Mouse (Mus musculus) heart, embryonic 13.5 days (tissue): ENCODE data around the gene Borcs8. TPM values are rescaled to one million over a fixed set of nuclear protein-coding genes. Genes with fewer than 3 reads are reported as not detected.

Experiments used
- ATAC-seq: fragments of 200-750 bp; cut with Nextera tagmentation; 2 replicates; pipeline ENCODE4 v1.8.0; 2017; ENCODE audit warnings: moderate TSS enrichment; ENCODE audit not compliant: insufficient number of reproducible peaks, low FRiP score, low TSS enrichment; ENCODE audit errors: extremely low read depth
- H3K27ac ChIP-seq: fragments of 300-500 bp; sonication (generic); replicated peaks from 2 replicates; pipeline ENCODE4 v1.5.1; 2015; ENCODE audit warnings: moderate library complexity, mild to moderate bottlenecking, inconsistent platforms
- H3K27me3 ChIP-seq: fragments of 300-500 bp; sonication (generic); replicated peaks from 2 replicates; pipeline ENCODE4 v1.6.1; 2015; ENCODE audit warnings: mild to moderate bottlenecking, inconsistent platforms
- H3K36me3 ChIP-seq: fragments of 300-500 bp; sonication (generic); 2 replicates; pipeline ENCODE4 v1.6.1; 2015; ENCODE audit warnings: mild to moderate bottlenecking, inconsistent platforms
- H3K4me1 ChIP-seq: fragments of 300-500 bp; sonication (generic); 2 replicates; pipeline ENCODE4 v1.6.1; 2015; ENCODE audit warnings: inconsistent platforms
- H3K4me2 ChIP-seq: fragments of 300-500 bp; sonication (generic); 2 replicates; pipeline ENCODE4 v1.6.1; 2015; ENCODE audit warnings: inconsistent platforms, mild to moderate bottlenecking, moderate library complexity
- H3K4me3 ChIP-seq: fragments of 300-500 bp; sonication (generic); 2 replicates; pipeline ENCODE4 v1.5.1; 2015; ENCODE audit warnings: moderate library complexity, mild to moderate bottlenecking, inconsistent platforms
- H3K9ac ChIP-seq: fragments of 300-500 bp; sonication (generic); 2 replicates; pipeline ENCODE4 v1.6.1; 2015; ENCODE audit warnings: inconsistent platforms, mild to moderate bottlenecking, moderate library complexity
- H3K9me3 ChIP-seq: fragments of 300-500 bp; sonication (generic); 2 replicates; pipeline ENCODE4 v1.6.1; 2016; ENCODE audit warnings: inconsistent platforms
- WGBS: fragments of 180-500 bp; shearing (Covaris S2); methylation state at CpG from one replicate; pipeline ENCODE4 v1.1.7; 2015; ENCODE audit warnings: mixed read lengths; 5-methylcytosine and 5-hydroxymethylcytosine counted together
- polyA plus RNA-seq: library from polyadenylated mRNA; unstranded; fragments of >200 nt; fragmentation: Nextera tagmentation; extraction: Ambion mirVana; gene quantifications from 2 replicates; pipeline ENCODE4 v1.2.1, GENCODE M21; 2015

Gene Borcs8
- polyA plus RNA-seq, 1 experiment from 2014 or later, result 36.1 TPM

GRCm38 (mm10) chr8:70160015-70160414, 20.7 kb downstream of the Borcs8 start:
- WGBS, result 60% methylated on average over 13 of the region's 13 CpGs
- ATAC-seq, result no peak
- H3K27ac ChIP-seq, result no peak overlapping the region
- peaks cover 71% of the 10 kb centered on the region for H3K27me3 ChIP-seq
- H3K9ac ChIP-seq, result no peak overlapping the region
- no peak overlapping the region for H3K4me2 ChIP-seq
- H3K9me3 ChIP-seq, result no peaks in the 10 kb centered on the region
- H3K4me1 ChIP-seq, result peaks cover 3% of the 10 kb centered on the region; the same call in 1 of the 2 replicates
- no peaks in the 10 kb centered on the region for H3K36me3 ChIP-seq
- no peak overlapping the region for H3K4me3 ChIP-seq

GRCm38 (mm10) chr8:70163316-70163715, 24.0 kb downstream of the Borcs8 start:
- Histone ChIP-seq H3K4me3 (no peak overlapping the region), H3K27me3 (peaks cover 76% of the 10 kb centered on the region), H3K4me2 (no peak overlapping the region), H3K27ac (no peak overlapping the region), H3K4me1 (peaks cover 8% of the 10 kb centered on the region), H3K36me3 (no peaks in the 10 kb centered on the region), H3K9ac (no peak overlapping the region), H3K9me3 (no peaks in the 10 kb centered on the region)
- 68% methylated on average over 3 of the region's 3 CpGs for WGBS
- ATAC-seq, result no peak

- 3% methylated on average over 20 of the region's 21 CpGs for WGBS
- ATAC-seq, result no peak; the same call in 1 of the 2 replicates
- Histone ChIP-seq H3K9ac (peak overlapping the region; percentile 66), H3K4me2 (peak overlapping the region; percentile 69), H3K4me1 (peaks cover 13% of the 10 kb centered on the region), H3K4me3 (peak overlapping the region; percentile 38), H3K27me3 (peaks cover 58% of the 10 kb centered on the region), H3K27ac (no peak overlapping the region), H3K9me3 (no peaks in the 10 kb centered on the region), H3K36me3 (no peaks in the 10 kb centered on the region)
These were observed 27.3 kb downstream of the Borcs8 start for GRCm38 (mm10) chr8:70166504-70167110.

GRCm38 (mm10) chr8:70170116-70170515, 30.8 kb downstream of the Borcs8 start:
- Histone ChIP-seq H3K9me3 (no peaks in the 10 kb centered on the region), H3K27me3 (peaks cover 31% of the 10 kb centered on the region), H3K27ac (no peak overlapping the region), H3K36me3 (peaks cover 4% of the 10 kb centered on the region; the same call in 1 of the 2 replicates), H3K4me3 (no peak overlapping the region), H3K4me1 (peaks cover 38% of the 10 kb centered on the region), H3K4me2 (no peak overlapping the region), H3K9ac (no peak overlapping the region)
- 61% methylated on average over 3 of the region's 3 CpGs for WGBS
- ATAC-seq, result no peak

GRCm38 (mm10) chr8:70170748-70171147, 31.4 kb downstream of the Borcs8 start:
- Histone ChIP-seq H3K4me1 (peaks cover 38% of the 10 kb centered on the region), H3K36me3 (peaks cover 7% of the 10 kb centered on the region), H3K4me2 (no peak overlapping the region), H3K9me3 (no peaks in the 10 kb centered on the region), H3K27me3 (peaks cover 25% of the 10 kb centered on the region), H3K9ac (no peak overlapping the region), H3K4me3 (no peak overlapping the region), H3K27ac (no peak overlapping the region)
- 72% methylated on average over 3 of the region's 3 CpGs for WGBS
- ATAC-seq, result no peak

- H3K36me3 ChIP-seq, result peaks cover 8% of the 10 kb centered on the region
- no peak overlapping the region for H3K4me3 ChIP-seq
- H3K27me3 ChIP-seq, result peaks cover 20% of the 10 kb centered on the region
- 82% methylated on average over 7 of the region's 7 CpGs for WGBS
- H3K4me1 ChIP-seq, result peaks cover 38% of the 10 kb centered on the region
- no peaks in the 10 kb centered on the region for H3K9me3 ChIP-seq
- H3K9ac ChIP-seq, result no peak overlapping the region
- 0 out of 2 replicates have a peak overlapping the region, but pooled peaks have one; percentile 7 for H3K27ac ChIP-seq
- peak overlapping the region; percentile 69; the same call in 1 of the 2 replicates for H3K4me2 ChIP-seq
- ATAC-seq, result no peak
These were observed 31.9 kb downstream of the Borcs8 start for GRCm38 (mm10) chr8:70171240-70171639.

GRCm38 (mm10) chr8:70172043-70172681, 32.9 kb downstream of the Borcs8 start, which contains the start of gene Tmem161a:
Tmem161a (plus strand) TSS chr8:70172356.
- 2% methylated on average over 27 of the region's 27 CpGs for WGBS
- H3K36me3 ChIP-seq, result peaks cover 15% of the 10 kb centered on the region
- peaks cover 31% of the 10 kb centered on the region for H3K4me1 ChIP-seq
- peak; percentile 86 for ATAC-seq
- H3K4me3 ChIP-seq, result peak within 1 kb of the TSS; percentile 68
- no peaks in the 10 kb centered on the region for H3K9me3 ChIP-seq
- H3K27ac ChIP-seq, result peak within 1 kb of the TSS; percentile 75
- H3K27me3 ChIP-seq, result peaks cover 12% of the 10 kb centered on the region
- peak within 1 kb of the TSS; percentile 69 for H3K4me2 ChIP-seq
- peak within 1 kb of the TSS; percentile 89 for H3K9ac ChIP-seq

GRCm38 (mm10) chr8:70173320-70173719, 34.0 kb downstream of the Borcs8 start:
- H3K9me3 ChIP-seq, result no peaks in the 10 kb centered on the region
- H3K4me3 ChIP-seq, result peak overlapping the region; percentile 68
- peak overlapping the region; percentile 89; the same call in 1 of the 2 replicates for H3K9ac ChIP-seq

GRCm38 (mm10) chr8:70174079-70174478, 34.8 kb downstream of the Borcs8 start:
- H3K27me3 ChIP-seq, result no peaks in the 10 kb centered on the region; the same call in 1 of the 2 replicates
- H3K9ac ChIP-seq, result peak overlapping the region; percentile 71
- peak overlapping the region; percentile 66 for H3K4me2 ChIP-seq
- ATAC-seq, result no peak; the same call in 1 of the 2 replicates
- H3K9me3 ChIP-seq, result no peaks in the 10 kb centered on the region
- WGBS, result 43% methylated on average over 7 of the region's 7 CpGs
- peaks cover 30% of the 10 kb centered on the region for H3K4me1 ChIP-seq
- H3K36me3 ChIP-seq, result peaks cover 35% of the 10 kb centered on the region
- peak overlapping the region; percentile 39 for H3K4me3 ChIP-seq
- peak overlapping the region; percentile 82 for H3K27ac ChIP-seq

More at GRCm38 (mm10) chr8:70173320-70173719, 34.0 kb downstream of the Borcs8 start:
- 66% methylated on average over 5 of the region's 5 CpGs for WGBS
- Histone ChIP-seq H3K4me2 (peak overlapping the region; percentile 69), H3K36me3 (peaks cover 27% of the 10 kb centered on the region), H3K27me3 (peaks cover 2% of the 10 kb centered on the region), H3K27ac (peak overlapping the region; percentile 82; the same call in 1 of the 2 replicates), H3K4me1 (peaks cover 30% of the 10 kb centered on the region)
- no peak for ATAC-seq

- Histone ChIP-seq H3K4me3 (no peak overlapping the region), H3K4me2 (no peak overlapping the region), H3K27me3 (no peaks in the 10 kb centered on the region), H3K9ac (no peak overlapping the region), H3K9me3 (no peaks in the 10 kb centered on the region), H3K27ac (no peak overlapping the region), H3K4me1 (peaks cover 22% of the 10 kb centered on the region), H3K36me3 (peaks cover 73% of the 10 kb centered on the region)
- WGBS, result 81% methylated on average over 2 of the region's 2 CpGs
- no peak for ATAC-seq
These were observed 38.9 kb downstream of the Borcs8 start for GRCm38 (mm10) chr8:70178231-70178630.

- ATAC-seq, result no peak
- peaks cover 13% of the 10 kb centered on the region for H3K4me1 ChIP-seq
- no peaks in the 10 kb centered on the region for H3K9me3 ChIP-seq
- 96% methylated on average over 4 of the region's 4 CpGs for WGBS
- H3K36me3 ChIP-seq, result peaks cover 80% of the 10 kb centered on the region
- no peak overlapping the region for H3K27ac ChIP-seq
- no peak overlapping the region for H3K4me2 ChIP-seq
- no peak overlapping the region for H3K4me3 ChIP-seq
- no peaks in the 10 kb centered on the region for H3K27me3 ChIP-seq
- no peak overlapping the region for H3K9ac ChIP-seq
These were observed 39.8 kb downstream of the Borcs8 start for GRCm38 (mm10) chr8:70179082-70179481.
